Mouse (Mus musculus): ENCODE results near the gene Arl5c.

Gene Arl5c

DNA sequence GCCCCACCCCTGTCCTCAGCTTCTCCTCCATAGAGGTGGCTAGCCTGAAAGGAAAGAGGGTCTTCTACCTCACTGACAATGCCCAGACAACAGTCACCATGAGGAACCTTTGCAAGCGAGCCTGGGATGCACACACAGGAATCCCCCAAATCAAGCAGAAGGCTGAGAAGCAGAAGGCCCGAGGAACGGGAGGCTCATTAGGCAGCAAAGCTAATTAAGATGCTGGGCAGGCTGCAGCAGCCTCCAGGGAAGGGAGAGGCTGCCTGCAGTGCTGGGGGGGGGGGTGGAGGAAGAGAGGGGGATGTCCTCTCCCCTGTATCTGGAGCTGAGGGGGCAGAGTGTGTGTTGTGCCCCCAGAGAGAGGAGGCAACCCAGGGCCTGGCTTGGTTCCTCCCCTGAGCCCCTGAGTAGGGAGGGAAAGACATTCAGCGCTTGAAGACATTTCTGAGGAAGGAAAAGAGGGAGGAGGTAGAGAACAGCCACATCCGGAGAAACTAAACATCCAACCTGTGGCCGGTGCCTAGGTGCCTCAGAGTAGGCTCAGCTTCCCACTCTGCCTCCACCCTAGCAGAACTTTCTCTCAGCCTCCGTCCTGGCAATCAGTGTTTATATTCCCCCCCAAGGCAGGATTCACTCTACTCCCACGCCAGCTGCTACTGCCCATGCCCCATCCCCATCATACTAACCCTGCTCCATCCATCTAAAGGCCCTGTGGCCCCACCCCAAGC, 24.1 kb upstream of the Arl5c start:
- DNase-seq (ENCODE audit: low read depth, low spot score), result no peak

DNA sequence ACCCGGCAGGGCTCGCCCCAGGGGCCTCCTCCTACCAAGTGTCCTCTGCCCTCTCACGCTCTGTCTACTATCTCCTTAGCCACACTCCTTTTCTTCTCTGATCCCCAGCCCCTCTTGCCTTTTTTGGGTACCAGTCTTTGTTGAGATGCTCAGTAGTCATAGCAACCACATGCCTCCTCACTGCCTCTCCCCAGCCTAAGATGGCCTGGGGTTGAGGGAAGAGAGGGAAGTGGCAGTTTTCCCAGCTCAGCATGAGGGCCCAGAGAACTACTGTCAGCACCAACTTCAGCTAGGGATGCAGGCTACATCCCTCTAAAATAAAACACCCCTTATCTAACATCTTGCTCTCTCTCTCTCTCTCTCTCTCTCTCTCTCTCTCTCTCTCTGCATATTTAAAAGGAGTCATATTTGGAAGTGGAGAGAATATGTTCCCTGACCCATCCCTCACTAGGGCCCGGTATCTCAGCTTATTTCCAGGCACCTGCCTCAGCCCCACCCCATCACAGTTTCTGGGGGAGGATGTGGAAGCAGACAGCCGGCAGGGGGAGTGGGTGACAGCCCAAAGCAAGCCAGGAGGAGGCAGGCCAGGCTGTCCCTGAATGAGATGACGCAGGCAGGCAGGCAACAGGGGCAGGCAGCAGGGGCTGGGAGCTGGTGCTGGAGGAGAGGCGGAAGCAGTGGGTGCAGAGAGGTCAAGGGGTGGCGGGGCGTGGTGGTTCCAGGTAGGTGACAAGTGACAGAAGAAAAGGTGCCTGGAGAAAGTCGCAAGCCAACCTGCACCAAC, 23.1 kb upstream of the Arl5c start:
- no peak for DNase-seq (ENCODE audit: low read depth, low spot score)

GRCm38 (mm10) chr11:98018222-98018621, 22.2 kb upstream of the Arl5c start:
- DNase-seq (ENCODE audit: low read depth, low spot score), result no peak

DNA sequence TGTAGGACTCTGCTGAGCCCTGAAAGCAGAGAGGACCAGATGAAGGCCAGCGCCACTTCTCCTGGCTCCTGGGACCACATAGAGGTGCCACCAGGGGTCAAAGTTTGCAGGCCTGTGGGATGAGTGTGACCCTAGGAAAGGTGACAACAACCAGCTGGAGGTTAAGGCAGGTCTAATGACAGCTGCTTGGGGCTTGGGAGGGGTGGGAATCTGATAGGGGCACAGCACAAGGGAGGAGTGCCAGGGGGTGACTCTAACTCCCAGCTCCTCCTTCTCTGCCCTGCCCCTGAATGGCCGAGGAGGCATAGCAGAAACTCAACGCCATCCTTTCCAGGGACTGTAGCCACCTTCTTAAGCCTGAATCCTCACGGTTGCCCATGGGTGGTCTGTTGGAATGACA, 20.8 kb upstream of the Arl5c start:
- no peak for DNase-seq (ENCODE audit: low read depth, low spot score)

- no peak for DNase-seq (ENCODE audit: low read depth, low spot score)
These were observed 20.2 kb upstream of the Arl5c start for GRCm38 (mm10) chr11:98016177-98016576.

DNA sequence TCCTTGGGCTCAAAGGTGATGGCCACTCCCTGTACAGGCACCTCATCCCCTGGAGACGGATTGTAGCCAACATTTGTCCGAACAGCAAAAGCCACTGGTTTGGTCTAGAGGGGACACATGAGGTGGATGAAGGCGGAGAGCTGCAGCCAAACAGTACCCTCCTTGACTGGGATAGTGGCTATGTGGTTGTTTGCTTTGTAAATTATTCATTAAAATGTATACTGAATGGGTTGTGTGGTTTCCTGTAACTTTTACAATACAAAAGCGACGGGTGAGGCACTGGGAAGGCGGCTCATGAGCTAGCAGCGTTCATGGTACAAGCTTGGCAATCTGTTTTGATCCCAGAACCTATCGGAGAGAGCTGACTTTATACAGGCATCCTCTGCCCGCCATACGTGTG, 16.9 kb upstream of the Arl5c start:
- DNase-seq (ENCODE audit: low read depth, low spot score), result no peak

- DNase-seq (ENCODE audit: low read depth, low spot score), result no peak
These were observed 15.7 kb upstream of the Arl5c start for GRCm38 (mm10) chr11:98011716-98012115.

- DNase-seq (ENCODE audit: low read depth, low spot score), result no peak
These were observed 12.1 kb upstream of the Arl5c start for GRCm38 (mm10) chr11:98008087-98008486.

- DNase-seq (ENCODE audit: low read depth, low spot score), result no peak
These were observed 9.7 kb upstream of the Arl5c start for GRCm38 (mm10) chr11:98005686-98006085.

DNA sequence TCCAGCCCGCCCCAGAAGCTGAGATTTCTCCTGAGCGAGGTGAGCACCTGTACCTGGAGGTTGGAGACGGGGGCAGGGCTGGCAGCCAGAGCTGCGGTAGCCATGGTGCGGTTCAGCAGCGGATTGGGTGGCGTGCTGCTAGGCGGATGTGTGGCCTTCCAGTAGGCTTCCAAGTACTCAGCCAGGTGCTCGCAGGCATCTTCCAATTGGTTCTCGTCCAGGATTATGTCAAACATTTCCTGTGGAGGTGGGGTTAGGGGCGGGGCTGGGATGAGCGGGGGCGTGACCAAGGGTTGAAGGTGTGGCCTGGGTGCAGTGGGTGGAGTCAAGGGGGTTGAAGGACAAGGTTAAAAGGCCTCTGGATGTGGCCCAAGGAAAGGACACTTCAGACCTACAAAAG, 9.1 kb upstream of the Arl5c start:
- DNase-seq (ENCODE audit: low read depth, low spot score), result no peak

GRCm38 (mm10) chr11:98004161-98004560, 8.2 kb upstream of the Arl5c start:
- DNase-seq (ENCODE audit: low read depth, low spot score), result no peak

GRCm38 (mm10) chr11:98003171-98003671, 7.2 kb upstream of the Arl5c start:
- no peak for DNase-seq (ENCODE audit: low read depth, low spot score)

GRCm38 (mm10) chr11:98002627-98003026, 6.6 kb upstream of the Arl5c start:
- no peak for DNase-seq (ENCODE audit: low read depth, low spot score)

DNA sequence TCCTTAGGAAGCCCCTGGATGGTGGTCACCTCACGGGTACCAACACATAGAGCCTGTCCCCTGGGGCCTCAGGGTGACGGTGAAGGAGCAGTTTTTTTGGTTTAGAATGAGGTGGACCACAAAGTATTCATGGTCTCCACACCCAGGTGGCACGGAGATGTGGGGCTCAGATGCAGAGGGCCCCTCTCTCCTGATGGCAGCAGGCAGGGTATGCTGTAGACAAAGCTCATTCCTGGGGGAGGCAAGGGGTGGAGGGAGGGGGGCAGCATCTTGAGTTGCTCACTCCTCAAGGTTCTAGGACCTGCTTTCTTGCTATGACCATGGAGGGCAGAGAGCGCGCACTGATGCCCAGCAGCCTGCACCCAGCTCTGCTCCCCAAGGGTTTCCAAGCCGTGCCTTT, 6.0 kb upstream of the Arl5c start:
- DNase-seq (ENCODE audit: low read depth, low spot score), result no peak

GRCm38 (mm10) chr11:98001351-98001824, 5.4 kb upstream of the Arl5c start:
- DNase-seq (ENCODE audit: low read depth, low spot score), result no peak

GRCm38 (mm10) chr11:98000378-98001140, 4.6 kb upstream of the Arl5c start:
- DNase-seq (ENCODE audit: low read depth, low spot score), result no peak

DNA sequence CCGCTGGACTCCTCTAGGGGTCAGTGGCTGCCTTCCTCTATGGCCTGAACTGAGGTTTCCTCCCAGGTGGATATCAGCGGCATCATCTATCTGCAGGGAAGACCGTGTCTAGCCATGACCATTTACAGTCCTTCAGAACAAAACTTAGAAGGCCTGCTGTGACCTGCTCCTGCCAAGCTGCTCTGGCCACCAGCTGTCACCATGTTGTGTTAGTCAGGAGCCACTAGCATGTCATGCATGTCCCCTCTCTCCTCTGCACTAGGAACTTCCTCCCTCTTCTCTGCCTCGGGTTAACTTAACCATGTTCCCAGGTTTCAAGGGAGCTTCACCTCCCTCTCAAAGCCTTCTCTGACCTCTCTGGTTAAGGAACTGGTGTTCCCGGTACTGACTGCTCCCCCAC, 3.8 kb upstream of the Arl5c start:
- no peak for DNase-seq (ENCODE audit: low read depth, low spot score)

DNA sequence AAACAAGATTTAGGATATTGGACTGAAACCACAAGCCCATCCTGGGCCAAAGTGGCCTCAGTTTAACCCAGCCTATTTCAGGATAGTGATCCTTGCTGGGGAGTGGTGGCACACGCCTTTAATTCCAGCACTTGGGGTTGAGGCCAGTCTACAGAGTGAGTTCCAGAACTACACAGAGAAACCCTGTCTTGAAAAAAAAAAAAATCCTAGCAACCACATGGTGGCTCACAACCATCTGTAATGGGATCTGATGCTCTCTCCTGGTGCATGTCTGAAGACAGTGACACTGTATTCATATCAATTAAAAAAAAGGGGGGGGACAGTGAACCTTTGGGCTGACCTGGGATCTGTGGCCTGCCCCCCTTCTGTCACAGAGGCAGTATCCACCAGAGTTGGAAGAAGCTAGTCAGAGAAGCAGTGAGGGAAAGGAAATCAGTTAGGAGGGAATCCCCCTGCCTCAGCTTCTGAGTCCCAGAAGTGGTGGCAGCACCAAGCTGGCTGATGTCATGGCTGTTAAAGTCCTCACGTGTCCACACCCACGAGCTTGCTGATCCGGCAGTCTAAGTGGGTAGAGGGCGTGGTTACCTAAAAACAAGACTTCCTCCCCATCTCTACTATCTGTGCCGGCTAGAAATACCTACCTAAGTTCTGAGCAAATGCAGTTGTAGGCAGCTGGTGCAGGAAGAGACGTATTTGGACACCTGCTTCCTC, 3.1 kb upstream of the Arl5c start:
- DNase-seq (ENCODE audit: low read depth, low spot score), result no peak

DNA sequence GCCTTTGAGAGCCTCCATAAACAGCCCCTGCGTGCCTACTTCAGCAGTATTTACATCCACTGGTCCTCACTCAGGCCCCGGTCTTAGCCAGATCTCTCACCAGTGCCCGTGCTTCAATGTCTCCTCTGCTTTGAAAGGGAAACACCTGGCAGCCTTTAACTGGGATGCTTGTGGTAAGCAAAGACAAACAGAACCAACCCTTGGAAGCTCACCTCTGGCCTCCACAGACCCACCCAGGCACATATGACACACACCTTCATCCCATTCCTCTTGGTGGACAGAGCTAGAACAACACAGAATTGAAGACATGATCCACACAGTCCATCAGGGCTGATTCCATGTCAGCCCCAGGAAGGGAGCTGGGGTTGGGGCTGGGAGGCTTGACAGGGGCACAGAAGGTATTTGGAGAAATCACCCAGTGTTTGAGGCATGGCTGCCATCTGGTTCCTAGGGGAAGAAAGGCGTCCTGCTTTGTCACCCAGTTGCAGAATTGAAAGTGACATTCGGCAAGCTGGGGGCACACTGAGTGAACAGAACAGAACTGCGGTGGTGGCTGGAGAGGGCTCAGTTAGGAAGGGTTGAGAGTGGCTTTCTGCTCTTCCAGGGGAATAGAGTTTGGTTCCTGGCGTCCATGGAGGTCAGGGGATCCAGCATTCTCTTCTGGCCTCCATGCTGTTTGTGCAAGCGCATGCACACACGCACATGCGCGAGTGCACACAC, 2.3 kb upstream of the Arl5c start:
- DNase-seq (ENCODE audit: low read depth, low spot score), result no peak

DNA sequence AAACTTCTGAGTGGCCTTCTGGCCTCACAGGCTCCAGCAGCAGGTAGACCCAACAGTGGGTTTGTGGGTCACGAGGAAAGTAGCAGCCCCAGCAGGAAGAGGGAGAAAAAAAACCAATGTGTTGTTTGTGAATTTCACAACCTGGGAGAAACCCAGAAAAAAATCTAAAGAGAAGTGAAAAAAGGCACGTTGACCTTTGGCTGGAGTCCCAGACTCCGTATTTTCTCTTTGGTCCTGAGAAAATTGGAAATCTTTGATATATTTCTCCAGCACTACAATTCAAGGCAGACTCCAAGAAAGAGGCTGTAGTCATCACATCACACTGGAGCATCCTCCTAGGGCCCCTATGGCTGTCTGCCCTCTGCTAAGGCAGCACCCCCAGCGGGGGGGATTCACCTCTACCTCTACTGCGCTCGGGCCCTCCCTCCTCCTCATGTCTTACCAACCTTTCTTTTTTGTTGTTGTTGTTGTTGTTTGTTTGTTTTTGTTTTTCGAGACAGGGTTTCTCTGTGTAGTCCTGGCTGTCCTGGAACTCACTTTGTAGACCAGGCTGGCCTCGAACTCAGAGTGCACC, 1.5 kb upstream of the Arl5c start:
- DNase-seq (ENCODE audit: low read depth, low spot score), result no peak
